Mouse (Mus musculus): Measurements from ENCODE around the gene Gm35315. TPM values are rescaled to one million over a fixed set of nuclear protein-coding genes. Genes with fewer than 3 reads are reported as not detected.

The Gm35315 gene
- 0.39 and 0.41 TPM in 2 replicates for polyA plus RNA-seq (2015; fragmentation: Nextera tagmentation; extraction: Ambion mirVana)

DNA sequence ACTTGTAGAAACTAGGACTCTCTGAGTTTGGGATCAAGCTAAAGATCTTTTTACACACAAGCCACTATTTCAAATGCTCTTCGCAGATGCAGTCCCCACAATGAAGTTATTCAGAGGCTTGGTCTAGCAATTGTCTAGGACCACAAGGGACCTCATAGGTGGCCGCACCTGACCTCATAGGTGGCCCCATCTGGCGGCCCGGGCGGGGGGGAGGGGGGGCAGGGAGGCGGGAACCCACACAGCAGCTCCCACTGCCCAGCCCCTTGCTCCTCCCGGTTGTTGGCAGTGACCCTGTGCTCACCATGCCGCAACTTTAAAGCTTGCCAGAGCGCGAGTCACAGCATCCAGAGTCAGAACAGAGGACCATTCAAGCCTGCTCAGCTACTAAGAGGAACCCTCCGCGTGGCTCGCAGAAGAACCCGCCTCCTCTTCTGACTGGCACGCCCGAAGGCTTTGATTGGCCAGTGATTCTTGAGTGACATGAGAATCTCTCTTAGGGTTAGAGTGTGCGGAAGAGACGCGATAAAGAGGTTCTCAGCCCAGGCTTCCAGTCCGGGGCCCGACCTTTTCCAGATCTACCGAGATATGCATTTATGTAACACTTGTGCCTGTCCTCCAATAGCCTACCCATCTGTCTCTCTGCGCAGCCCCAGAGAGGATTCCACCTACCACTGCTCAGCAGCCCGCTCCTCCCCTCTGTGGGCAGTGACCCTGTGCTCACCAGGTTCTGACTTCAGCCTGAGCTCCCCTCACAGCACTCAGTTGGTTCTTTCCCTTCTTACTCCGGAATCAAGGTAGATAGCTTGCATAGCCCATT, at the start of gene Gm35315:
Gene Gm35315, minus strand, starts transcription at position 391 of the 817 bp plus-strand sequence.

DNA sequence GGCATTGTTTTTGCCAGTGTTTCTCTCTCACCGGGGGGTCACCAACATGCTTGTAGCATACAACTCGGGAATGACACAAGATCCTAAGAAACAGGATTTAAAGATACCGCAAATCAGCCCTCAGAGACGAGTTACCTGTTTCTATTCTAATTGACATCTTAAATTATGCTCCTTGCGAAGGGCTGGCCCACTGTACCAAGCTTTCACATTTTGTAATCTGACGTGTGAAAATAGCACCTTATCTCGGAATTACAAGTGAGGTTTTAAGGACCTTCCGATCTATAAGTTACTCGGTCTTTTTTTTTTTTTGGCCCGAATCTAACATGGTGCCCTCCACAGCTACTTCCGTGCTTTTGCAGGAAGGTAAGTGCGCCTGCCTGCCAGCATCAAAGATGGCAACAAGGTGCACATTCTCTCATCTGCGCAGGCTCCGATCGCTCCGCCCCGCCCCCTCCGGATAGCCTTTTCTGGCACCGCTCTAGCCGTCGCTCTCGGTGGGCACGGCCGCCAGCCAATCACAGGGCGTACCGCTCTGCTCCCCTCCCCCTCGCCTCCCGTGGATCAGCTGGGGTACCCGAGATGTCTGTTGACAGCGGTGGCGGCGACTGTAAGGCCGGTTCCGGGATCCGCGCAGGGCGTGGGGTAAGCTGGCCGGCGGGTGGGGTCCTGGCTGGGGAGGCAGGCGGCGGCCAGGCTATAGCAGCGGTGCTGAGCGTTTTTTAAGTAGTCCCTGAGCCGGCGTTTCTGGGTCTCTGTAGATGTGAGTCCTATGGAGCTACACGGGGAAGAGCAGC, 41.3 kb upstream of the Gm35315 start, which contains the start of gene Chfr:
Gene Chfr, plus strand, starts transcription at position 550 of the 794 bp plus-strand sequence.

DNA sequence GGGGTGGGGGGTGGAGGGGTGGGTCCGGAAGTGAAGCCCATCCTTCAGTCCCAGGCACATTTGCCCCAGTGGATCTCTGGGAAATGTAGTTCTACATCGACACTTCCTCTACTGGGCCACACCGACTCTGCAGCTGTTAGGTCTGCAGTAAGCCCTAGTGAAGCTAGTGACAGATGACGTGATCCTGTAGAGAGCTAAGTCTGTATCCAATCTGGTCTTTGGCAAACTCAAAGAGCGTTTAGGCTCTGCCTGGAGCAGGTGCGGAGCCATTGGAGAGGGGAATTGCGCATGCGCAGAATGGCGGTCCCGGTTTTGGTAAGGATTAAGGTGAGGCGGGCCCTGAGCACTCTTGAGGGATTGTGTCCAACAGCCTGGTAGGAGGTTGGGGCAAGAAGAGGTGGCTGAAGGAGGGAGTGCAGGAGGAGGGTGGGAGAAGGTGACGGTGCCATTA, 15.8 kb upstream of the Gm35315 start, which contains the start of gene Zfp605:
Gene Zfp605, plus strand, starts transcription at position 102 of the 451 bp plus-strand sequence.

DNA sequence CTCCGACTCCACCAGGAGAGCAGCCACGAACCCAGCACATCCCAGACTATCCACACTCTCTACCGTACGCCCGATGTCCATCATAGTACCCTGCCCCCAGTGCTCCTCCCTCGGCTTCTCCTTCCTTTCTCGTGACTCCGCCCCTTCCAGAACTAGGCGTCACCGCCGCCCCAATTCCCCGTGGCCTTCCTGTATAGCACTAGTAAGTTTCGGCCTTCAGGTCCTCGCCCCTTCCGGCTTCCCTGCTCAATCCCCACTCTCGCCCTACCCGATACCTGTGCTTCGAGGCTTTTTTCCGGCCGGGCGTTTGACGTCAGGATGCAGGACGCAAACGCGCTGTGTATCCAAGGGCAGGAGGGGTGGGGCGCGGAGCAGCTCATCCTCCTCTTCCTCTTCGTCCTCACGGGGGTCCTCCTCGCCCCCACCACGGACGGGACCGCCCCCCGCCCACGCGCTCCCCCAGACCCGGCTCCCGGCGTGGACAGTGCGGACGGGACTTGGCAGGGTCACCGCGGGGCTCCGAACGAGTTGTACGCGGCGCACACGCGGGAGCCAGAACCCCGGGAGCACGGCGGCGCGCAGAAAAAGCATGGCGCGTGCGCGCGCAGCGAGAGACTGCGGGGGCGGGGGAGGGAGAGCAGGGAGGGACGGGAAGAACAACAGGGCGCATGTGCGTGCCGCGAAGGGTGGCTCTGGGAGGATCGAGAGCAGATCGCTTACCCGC, 13.5 kb upstream of the Gm35315 start, which contains the start of gene Gtpbp6:
Gene Gtpbp6, minus strand, starts transcription at position 617 of the 724 bp plus-strand sequence.

DNA sequence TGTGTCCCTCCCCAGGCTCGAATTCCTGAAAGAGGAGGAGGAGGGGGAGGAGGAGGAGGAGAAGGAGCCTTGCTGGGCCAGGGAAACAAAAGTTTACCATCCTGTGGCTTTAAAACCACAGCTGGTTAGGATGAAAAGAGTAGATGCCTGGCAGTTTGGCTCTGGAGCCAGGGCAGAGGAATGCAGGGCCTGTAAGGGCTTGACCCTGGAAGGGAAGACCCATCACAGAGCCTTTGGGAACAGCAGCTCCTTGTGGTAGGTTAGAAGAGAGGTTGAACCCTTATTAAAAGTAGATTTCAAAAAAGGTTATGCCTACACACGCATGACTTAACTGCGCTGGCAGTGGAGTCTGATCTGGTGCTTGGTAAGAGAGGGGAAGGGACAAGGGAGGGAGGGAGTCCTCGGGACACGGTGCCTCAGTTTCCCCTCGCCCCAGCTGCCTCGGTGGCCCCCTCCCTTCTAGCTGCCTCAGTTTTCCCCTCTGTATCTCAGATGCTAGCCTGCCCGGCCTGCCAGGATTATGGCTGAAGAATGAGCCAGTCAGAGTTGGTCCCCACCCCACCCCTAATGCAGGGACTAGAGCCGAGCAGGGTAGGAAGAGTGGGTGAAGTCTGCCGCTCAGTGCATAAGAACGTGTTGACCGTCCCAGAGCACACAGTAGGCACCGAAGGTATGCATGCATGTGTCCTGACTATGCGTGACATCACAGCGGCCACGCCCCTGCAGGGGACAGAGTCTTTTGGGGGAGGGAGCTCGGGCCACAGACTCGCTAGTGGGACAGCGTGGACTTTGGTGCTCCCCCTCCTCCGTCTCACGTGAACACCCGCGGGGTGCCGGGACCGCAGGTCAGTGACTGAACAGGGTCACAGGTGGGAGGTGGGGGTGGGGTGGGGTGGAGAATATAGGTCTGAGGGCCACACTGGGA, 5.7 kb upstream of the Gm35315 start, which contains the start of gene Plcxd1:
Gene Plcxd1, plus strand, starts transcription at position 314 of the 925 bp plus-strand sequence.

DNA sequence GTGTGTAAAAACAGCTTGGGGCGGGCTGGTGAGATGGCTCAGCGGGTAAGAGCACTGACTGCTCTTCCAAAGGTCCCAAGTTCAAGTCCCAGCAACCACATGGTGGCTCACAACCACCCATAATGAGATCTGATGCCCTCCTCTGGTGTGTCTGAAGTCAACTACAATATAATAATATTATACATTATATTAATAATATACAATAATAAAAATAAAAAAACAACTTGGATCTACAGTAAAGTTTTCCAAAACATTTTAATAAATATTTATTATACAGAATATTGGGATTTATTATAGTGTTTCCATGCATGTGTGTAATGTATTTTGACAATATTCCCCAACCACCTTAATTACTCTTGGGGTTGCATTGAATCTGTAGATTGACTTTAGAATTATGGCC, 21.8 kb downstream of the Gm35315 start, which contains the start of gene Gm17655:
Gene Gm17655, minus strand, starts transcription at position 101 of the 400 bp plus-strand sequence.

Other genes with a start within 250 kb of the Gm35315 start
- 0.59 and 0.65 TPM in 2 replicates for gene Gm15446, start 171.0 kb downstream of the Gm35315 start, polyA plus RNA-seq (2015; fragmentation: Nextera tagmentation; extraction: Ambion mirVana)
- gene Zfp932, start 97.9 kb downstream of the Gm35315 start, polyA plus RNA-seq (2015; fragmentation: Nextera tagmentation; extraction: Ambion mirVana) = 18.9 and 24.4 TPM in 2 replicates
- gene Gm17655, start 21.9 kb downstream of the Gm35315 start, polyA plus RNA-seq (2015; fragmentation: Nextera tagmentation; extraction: Ambion mirVana) = 4.3 and 5.1 TPM in 2 replicates
- 9.1 and 9.2 TPM in 2 replicates for gene Plcxd1, start 5.5 kb upstream of the Gm35315 start, polyA plus RNA-seq (2015; fragmentation: Nextera tagmentation; extraction: Ambion mirVana)
- 63.0 and 73.9 TPM in 2 replicates for gene Gtpbp6, start 13.8 kb upstream of the Gm35315 start, polyA plus RNA-seq (2015; fragmentation: Nextera tagmentation; extraction: Ambion mirVana)
- gene Zfp605, start 15.7 kb upstream of the Gm35315 start, polyA plus RNA-seq (2015; fragmentation: Nextera tagmentation; extraction: Ambion mirVana) = 14.4 and 14.7 TPM in 2 replicates
- 46.6 and 53.5 TPM in 2 replicates for gene Chfr, start 41.4 kb upstream of the Gm35315 start, polyA plus RNA-seq (2015; fragmentation: Nextera tagmentation; extraction: Ambion mirVana)
- 17.1 and 17.5 TPM in 2 replicates for gene Golga3, start 82.3 kb upstream of the Gm35315 start, polyA plus RNA-seq (2015; fragmentation: Nextera tagmentation; extraction: Ambion mirVana)
- 20.0 and 22.5 TPM in 2 replicates for gene Ankle2, start 136.6 kb upstream of the Gm35315 start, polyA plus RNA-seq (2015; fragmentation: Nextera tagmentation; extraction: Ambion mirVana)
- gene Pgam5, start 175.5 kb upstream of the Gm35315 start, polyA plus RNA-seq (2015; fragmentation: Nextera tagmentation; extraction: Ambion mirVana) = 91.6 and 96.7 TPM in 2 replicates
- gene Pxmp2, start 191.8 kb upstream of the Gm35315 start, polyA plus RNA-seq (2015; fragmentation: Nextera tagmentation; extraction: Ambion mirVana) = 24.0 and 30.3 TPM in 2 replicates
- gene Pole, start 191.9 kb upstream of the Gm35315 start, polyA plus RNA-seq (2015; fragmentation: Nextera tagmentation; extraction: Ambion mirVana) = 3.4 and 4.6 TPM in 2 replicates
- gene P2rx2, start 248.8 kb upstream of the Gm35315 start, polyA plus RNA-seq (2015; fragmentation: Nextera tagmentation; extraction: Ambion mirVana) = 10.4 and 12.5 TPM in 2 replicates